Mouse (Mus musculus) kidney, postnatal 36 days (tissue): ENCODE measurements around the gene Stxbp1.
A peak's percentile ranks its signal among the peaks of the same experiment; 100 is the strongest.

Source experiments
- DNase-seq, 2 experiments: peaks; one replicate each; pipeline ENCODE4 v3.0.0; 2021 to 2022; ENCODE audit warnings: mixed read lengths in 2 of 2

The Stxbp1 gene

DNA sequence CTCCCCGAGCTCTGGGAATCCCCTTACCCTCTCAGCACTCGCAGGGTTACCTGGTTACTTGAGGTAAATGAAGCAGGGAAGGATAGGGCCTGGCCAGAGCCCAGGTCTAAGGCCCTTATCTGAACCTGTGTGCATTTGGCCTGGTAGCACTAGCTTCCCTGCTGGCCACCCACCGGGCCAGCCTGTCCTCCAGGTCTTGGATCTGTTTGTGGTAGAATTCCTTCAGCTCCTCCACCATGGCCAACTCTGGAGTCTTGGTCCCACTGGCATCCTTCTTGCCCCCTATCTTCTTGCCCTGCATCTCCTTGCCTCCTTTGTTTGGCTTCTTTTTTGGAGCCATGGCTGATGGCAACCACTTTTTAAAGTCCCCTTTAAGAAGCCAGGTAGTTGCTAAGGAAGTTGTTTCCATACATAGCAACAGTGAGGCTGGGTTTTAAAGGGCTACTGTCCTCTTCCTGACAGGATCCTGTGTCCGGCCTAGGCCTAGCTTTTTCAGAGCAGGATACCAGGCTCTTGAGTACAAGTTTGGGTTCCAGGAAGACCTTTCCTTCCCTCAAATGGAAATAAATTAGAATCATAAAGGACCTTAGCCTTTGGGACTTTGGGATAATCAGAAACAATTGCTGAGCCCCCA is 62.9 kb downstream of the Stxbp1 start, which contains the start of gene Cfap157:
Gene Cfap157 (minus strand): TSS at position 381 of the 634 bp plus-strand sequence.
- DNase-seq = peak; percentile 37 to 41

DNA sequence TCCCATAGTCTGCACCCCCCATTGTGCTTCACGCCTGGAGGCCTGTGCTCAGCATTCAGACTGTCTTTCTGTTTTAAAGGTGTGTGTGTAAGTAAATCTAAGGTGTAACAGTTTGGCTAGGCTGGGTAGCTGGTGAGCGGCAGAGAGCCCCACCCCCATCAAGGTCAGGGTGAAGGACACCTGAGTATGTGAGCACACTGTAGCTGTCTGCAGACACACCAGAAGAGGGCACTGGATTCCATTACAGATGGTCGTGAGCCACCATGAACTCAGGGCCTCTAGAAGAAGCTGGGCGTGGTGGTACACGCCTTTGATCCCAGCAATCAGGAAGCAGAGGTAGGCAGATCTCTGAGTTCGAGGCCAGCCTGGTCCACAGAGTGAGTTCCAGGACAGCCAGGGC is 65.3 kb downstream of the Stxbp1 start:
- no peak for DNase-seq

DNA sequence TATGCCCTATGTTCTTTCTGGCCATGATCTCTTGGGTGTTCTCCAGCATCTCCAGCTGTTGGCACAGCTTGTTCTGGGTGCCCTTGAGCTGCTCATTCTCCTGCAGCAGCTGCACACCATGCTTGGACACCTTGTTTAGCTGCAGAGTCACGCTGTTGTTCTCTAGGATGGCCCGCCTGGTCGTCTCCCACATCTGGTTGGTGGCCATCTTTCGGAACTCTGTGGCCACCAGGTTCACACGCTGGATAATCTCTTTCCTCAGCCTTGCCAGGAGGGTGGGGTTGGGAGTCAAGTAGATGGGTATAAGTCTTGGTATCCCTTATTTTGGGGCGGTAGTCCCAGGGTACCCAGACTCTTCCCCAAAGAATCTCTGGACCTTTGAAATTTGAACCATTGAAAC is 67.3 kb downstream of the Stxbp1 start:
- no peak for DNase-seq

DNA sequence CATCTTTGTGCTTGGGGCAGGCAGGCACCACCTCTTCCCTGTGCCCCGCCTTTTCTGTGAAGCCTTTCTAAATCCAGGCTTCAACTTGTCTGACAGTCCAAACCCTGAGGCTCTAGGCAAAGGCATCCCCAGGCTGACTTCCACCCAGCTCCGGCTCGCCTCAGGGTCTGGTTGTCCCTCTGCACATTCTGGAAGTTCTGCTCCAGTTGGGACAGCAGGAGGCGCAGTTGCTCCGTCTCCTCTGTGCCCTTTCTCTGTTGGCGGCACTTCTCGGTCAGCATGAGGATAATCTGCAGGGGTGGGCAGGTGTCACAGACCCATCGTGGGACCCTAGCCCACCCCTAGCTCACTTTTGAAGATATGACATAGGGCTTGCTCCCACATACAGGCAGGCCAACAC is 67.9 kb downstream of the Stxbp1 start:
- DNase-seq = peak; percentile 46 to 84

DNA sequence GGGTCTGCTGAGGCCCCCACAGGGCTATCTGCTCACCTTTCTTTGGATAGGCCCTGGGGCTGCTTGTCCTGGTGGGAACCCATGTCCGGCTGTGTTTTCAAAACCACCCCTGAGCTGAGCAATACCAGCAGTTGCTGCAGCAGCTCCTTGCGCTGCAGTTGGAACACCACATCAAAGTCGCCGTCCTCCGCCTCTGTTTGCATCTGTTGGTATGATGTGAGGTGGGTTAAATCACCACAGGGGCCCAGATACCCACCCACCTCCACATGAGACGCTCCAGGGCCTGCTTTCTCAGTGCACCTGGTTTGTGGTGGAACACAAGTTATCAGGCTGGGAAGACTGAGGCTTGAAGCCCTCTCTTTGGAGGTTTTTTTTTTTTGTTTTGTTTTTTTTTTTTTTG is 69.0 kb downstream of the Stxbp1 start:
- DNase-seq = no peak

DNA sequence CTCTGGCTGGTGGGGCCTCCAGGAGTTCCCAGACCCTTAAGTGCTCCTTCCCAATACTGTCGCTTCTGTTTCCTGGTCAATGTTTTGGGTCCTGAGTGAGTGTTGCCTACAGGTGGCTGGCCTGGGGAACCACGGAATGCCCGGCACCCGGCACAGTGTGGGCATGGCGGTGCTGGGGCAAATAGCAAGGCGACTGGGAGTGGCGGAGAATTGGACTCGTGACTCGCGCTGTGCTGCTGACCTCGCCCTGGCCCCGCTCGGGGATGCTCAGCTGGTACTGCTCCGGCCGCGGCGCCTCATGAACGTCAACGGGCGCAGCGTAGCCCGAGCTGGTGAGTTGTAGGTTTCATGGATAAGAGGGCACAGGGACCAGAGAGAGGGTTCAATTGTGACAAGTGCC is 70.9 kb downstream of the Stxbp1 start:
- peak in 1 of 2 experiments; percentile 33 for DNase-seq

DNA sequence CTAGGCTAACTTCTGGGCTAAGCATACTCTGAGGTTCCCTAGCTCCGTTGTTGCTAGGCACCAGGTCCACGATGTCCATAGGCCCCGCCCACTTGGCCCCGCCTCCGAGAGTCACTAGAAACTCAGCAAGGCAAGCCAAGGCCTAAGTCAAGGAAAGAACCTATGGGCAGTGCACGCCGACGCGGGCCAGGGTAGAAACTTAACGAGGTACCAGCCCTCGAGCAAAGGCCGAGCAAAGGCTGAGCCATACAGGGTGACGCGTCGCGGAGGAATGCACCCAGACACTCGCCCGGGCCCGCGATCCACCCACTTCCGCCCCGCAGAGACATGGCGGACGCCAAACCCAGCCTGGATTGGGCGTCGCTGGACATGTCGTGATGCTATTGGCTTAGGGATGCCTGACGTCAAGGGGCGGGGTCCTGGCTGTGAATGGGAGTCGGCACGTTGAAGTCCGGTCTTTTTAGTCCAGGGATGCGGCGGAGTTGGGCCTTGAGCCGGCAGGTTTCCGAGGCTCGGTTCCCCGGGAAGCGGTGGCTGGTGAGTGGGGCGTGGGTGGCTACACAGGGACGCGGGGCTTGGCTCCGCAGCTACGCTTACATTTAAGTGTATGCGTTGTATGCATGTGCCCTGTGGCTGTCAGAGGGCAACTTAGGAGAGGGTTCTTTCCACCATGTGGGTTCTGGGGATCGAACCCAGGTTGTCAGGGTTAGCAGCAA is 71.5 kb downstream of the Stxbp1 start, which contains the start of the genes Ttc16 and Ptrh1:
Gene Ttc16 (minus strand): TSS at position 275 of the 716 bp plus-strand sequence.
Gene Ptrh1 (plus strand): TSS at position 428 of the 716 bp plus-strand sequence.
- peak; percentile 99 to 100 for DNase-seq

DNA sequence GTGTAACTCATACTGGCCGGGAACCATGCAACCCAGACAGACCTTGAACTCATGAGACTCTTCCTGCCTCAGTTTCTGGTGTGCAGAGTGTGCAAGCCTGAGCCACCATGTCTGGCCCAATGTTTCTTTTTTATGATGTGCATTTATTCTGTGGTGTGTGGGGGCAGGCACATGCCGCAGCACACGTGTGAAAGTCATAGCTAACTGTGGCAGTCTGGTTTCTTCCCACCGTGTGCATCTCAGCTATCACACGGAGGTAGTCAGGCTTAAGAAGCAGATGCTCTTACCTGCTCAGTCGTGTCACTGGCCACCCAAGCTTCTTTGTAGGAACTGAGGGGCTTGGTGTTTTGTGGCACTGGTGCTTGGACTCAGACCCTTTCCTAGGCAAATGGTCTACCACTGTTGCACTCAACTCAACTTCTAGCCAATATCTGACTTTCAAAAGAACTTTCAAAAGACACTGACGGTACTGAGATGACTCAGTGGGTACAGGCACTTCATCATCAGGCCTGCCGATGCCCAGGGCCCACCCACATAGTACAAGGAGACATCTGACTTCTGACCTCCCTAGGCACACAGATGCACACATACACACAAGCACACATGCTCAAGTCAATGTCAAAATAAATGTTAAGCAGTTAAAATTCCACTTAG is 74.3 kb downstream of the Stxbp1 start:
- DNase-seq = no peak

DNA sequence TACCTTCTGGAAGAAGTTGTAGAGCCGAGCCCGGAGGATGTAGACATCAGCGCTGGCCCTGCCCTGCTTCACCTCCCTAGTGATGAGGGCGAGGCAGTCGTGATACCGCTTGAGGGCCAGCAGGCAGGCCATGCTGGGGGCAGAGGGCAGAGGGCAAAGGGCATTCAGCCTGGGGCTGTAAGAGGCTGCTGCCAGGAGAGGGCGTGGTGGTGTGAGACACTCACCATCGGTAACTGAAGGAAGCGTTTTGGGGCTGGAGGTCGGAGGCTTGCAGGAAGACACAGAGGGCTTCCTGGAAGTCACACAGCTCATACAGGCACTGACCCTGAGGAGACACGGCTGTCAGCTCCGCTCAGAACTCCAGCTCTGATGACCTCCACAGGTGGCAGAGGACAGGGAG is 75.2 kb downstream of the Stxbp1 start:
- peak; percentile 42 to 74 for DNase-seq

DNA sequence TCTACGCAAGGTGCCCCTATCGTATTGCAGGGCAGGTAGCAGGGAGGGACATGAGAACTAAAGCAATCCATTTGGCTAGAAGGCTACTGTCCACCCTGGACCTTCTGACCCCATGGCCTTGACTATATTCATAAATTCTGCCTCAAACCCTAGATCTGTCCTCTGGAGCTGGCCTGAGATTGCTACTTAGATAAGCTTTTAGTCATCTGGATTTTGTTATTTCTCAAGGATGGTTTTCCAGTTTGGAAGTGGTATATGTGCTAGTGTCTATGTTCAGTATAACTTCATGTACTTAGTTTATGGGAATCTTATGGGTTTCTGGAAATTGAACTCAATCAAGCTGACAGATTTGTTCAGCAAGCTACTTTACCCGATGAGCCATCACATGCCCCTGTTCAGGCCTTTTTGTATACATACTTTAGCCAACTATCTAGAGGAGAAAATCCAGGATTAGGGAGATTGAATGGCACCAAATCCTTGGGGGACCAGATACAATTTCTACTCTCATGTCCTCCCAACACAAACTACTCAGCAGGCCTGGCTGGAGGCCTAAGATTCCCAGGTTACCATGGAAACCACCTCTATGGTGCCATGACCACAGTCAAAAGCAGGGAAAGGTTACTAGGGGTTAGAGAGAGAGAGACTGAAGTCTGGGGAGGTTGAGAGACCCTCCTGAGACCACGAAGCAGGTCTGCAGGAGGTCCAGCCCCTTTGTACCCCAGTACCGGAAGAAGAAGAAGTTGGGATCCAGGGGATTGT is 77.5 kb downstream of the Stxbp1 start:
- DNase-seq = no peak

DNA sequence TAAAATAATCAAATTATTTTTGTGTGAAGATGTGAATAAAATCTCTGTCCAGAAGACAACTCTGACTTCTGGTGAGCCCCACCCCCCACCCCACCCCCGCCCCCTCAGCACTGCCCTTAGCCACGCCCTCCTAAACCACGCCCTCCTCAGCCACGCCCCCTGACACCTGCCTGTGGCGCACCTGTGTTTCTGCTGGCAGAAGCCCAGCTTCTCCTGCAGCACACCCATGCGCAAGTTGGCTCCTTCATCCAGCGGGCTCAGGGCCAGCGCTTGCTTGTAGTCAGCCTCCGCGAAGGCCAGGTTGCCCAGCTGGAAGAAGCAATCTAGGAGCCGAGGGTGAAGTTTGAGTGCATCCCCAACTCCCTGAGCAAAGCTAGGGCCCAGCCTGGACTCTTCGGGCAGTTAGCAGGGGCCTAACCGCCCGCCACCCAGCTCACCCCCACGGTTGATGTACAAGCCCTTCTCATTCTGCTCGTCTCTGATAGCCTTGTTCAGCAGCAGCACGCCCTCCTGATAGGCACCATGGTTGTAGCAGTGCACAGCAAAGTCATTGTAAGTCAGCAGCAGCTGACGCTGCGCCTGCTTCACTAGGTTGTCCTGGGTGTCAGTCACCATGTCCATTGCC is 78.3 kb downstream of the Stxbp1 start:
- DNase-seq = peak; percentile 57 to 79

DNA sequence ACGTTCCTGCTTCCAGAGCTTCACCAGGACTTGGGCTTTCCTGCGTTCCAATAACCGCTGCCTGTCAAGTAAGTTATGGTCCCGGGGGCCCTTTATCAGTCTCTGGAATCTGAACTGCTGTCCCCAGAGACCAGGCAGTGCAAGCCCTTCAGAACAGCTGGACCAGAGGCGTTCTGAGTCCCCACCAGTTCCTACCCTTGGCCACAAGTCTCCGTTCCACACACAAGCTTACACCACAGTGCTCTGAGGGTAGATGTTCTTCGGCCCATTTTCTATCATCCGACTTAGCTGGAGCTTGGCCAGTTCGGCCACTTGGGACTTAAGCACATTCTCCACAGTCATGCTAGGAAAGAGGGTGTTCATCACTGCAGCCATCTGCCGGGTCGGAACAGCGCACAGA is 79.8 kb downstream of the Stxbp1 start:
- peak; percentile 40 to 48 for DNase-seq

DNA sequence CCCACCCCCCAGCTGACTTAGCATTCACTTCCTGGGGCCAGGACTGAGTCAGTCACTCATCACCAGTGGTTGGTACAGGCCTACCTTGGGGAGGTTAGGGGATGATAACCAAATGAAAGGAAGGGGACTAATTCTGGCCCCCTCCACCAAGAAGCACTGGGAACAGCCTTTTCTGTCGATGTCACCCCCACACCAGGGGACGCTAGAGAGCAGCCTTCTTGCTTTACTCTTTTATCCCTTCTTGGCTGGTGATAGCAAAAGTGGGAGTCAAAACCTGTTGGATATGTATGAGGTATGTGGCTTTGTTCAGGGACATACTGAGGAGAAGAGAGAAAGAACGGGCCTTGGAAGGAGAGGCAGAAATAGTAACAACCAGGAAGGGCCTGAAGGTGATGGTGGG is 83.7 kb downstream of the Stxbp1 start:
- no peak for DNase-seq

DNA sequence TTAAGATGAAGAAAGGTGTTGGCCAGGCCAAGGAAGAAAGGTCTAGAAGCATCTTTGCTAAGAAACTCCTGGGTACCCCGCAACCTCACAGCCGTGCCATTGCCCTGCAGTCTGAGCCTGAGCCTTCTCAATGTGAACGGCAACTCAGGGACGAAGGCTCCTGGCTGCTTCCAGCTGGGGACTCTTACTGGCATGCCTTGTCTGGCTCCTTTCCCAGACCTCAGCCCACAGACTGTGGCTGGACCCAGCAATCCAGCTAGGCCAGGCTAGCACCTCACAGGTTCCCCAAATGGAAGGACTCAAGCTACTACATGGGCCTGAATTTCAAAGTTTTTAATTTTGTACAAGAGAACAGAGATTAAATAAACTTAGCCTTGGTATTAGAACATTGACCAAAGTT is 85.2 kb downstream of the Stxbp1 start:
- DNase-seq = no peak

DNA sequence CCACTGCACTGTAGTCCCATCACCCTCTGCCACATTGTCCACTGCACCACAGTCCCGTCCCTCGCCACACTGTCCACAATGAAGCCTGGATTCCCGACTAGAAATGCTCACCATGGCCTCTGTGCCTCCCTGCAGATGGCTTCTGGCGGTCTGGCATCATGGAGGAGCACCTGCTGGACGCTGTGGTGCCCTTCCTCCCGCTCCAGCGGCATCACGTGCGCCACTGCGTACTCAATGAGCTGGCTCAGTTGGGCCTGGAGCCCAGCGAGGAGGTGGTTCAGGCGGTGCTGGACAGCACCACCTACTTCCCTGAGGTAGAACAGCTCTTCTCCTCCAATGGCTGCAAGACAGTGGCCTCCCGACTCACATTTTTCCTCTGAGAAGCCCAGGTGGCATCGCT is 85.7 kb downstream of the Stxbp1 start:
- no peak for DNase-seq

DNA sequence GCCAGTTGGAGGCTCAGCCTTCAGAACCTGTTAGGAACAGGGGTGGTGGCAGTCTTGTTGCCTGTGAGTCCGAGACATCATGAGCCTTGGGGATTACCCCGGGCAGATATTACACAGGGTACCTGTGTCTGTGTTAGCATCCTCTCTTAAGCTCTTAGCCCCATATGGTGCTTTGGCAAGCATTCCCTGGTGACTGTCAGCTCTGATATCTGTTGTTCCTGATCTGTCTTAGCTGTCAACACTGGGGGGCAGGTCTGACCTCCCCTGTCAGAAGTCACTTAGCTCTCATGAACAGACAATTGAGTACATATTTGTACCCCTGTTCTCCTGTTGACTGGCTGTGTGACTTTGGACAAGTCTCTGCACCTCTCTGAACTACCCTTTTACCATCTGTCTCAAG is 88.0 kb downstream of the Stxbp1 start:
- DNase-seq = no peak

DNA sequence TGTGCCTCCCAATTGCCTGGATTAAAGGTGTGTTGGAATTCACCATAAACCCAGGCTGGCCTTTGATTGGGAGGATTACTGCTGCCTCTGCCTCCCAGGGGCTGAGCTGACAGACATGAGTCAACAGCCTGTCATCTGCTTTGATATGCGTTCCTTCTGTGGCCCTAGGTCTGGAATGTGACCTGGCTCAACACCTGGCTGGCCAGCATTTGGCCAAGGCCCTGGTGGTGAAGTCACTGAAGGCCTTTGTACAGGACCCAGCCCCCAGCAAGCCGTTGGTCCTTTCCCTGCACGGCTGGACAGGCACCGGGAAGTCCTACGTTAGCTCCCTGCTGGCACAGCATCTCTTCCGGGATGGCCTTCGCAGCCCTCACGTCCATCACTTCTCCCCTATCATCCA is 88.5 kb downstream of the Stxbp1 start:
- peak; percentile 45 to 54 for DNase-seq

DNA sequence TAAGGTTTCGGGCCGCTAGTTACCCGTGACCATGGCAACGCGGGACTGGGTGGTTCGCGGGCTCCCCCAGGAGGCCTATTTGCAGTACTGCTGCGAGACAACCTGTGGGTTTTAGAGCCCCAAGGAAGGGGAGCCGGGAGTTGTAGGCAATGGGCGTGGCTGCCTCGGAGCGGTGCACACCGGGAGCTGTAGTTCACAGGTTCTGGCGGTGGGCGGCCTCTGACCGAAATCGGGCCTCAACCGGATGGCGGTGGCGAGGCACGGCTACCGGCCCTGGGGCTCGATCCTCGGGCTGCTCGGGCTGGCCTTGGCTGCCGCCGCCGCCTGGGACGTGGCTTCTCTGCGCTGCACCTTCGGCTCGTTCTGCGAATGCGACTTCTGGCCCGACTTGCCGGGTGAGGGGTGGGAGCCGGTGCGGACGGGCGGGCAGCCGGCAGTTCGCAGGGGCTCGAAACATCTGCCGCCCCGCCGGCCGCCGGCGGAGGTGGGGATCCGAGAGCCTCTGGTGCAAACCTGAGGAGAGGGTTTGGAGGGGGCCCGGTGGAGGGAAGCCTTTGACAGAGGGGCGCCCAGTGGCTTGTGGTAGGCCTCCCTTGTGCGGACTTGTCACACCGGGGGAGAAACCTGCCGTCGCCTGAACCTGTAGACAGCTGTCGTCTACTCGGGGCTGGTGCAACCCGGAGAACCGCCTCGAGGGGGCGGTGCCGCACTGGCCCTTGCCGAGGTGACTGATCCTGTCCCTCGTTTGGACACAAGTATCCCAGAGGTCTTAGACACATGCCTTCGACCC is 89.8 kb downstream of the Stxbp1 start, which contains the start of gene Tor2a:
Gene Tor2a (plus strand): TSS at position 179 of the 790 bp plus-strand sequence.
- peak; percentile 98 for DNase-seq

DNA sequence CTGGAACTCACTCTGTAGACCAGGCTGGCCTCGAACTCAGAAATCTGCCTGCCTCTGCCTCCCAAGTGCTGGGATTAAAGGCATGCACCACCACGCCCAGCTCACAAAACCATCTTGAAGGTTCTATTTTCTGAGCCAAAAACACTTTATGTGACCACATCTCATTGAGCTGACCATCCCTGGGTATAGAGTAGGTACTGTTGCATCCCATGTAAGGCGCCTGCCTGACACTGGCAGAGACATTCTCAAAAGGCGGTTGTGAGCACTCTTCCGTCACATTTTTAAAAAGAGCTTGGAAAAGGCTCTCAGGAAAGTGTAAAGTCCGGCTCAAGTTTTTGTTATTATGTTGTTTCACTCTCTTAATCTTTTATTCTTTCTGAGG is 90.4 kb downstream of the Stxbp1 start:
- no peak for DNase-seq

DNA sequence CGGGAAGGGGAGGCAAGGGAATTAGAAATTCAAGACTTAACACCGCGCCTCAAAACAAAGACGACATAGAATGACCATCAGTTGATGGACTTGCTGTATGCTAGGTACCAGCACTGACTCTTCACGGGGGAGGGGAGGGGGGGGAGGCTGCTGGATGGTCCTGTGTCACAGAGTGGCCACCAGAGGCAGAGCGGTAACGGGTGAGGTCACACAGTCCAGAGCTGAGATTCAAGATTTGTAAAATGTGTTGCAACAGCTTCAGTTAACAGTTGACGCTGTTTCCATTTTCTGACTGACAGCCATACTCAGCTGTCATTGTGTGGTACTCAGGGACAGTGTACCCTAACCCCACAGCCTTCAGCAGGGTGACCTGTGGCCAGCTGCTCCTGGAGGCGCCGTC is 94.9 kb downstream of the Stxbp1 start:
- DNase-seq = no peak

DNA sequence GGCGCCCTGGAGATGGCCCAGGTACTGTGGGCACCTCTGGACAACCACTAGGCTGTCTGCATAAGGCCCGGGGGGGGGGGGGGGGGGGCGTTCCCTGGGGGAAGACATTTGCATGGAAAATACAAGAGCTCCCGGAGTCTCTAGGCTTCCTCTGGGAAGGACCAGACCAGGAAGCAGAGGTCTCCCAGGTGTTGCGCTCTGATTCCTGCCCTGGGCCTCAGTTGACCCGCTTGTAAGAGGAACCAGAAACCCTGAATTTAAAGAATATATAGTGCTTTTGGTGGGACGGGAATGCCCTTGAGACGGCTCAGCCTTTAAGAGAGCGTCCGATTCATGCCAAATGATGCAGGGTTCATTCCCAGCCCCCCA is 95.4 kb downstream of the Stxbp1 start:
- DNase-seq = no peak
